Mouse (Mus musculus) thymus, adult 2 months (tissue): Measurements from ENCODE around the gene Srp68.

Experiments used
- CTCF ChIP-seq: fragments of 200-500 bp; IDR thresholded peaks from 2 replicates; pipeline ENCODE4 v1.5.1; 2012; ENCODE audit warnings: mild to moderate bottlenecking, control low read depth, low read length, moderate library complexity, borderline replicate concordance; ENCODE audit not compliant: control insufficient read depth, poor library complexity, insufficient read depth; ENCODE audit errors: extremely low read depth
- POLR2A ChIP-seq: fragments of 200-500 bp; IDR thresholded peaks from 2 replicates; pipeline ENCODE4 v1.6.1; 2012; ENCODE audit warnings: mild to moderate bottlenecking, low read length, control low read depth, moderate library complexity; ENCODE audit not compliant: control insufficient read depth, poor library complexity, insufficient read depth; ENCODE audit errors: extremely low read depth

GRCm38 (mm10) chr11:116307762-116308531 lies 33.9 kb upstream of the Srp68 start:
- no peak for TF ChIP-seq CTCF
- TF ChIP-seq POLR2A, result no peak
